Mouse (Mus musculus) inflammation-experienced regulatory T-cells, adult 6 months (primary cell): Measurements from ENCODE around the gene Arhgap19. TPM values are rescaled to one million over a fixed set of nuclear protein-coding genes. Genes with fewer than 3 reads are reported as not detected.
A peak's percentile ranks its signal among the peaks of the same experiment; 100 is the strongest.

ENCODE experiments used
- ATAC-seq: one replicate; pipeline ENCODE4 v1.8.0; 2017
- polyA plus RNA-seq, 3 experiments: library from polyadenylated mRNA; unstranded; fragments of 100-300 nt; shearing (Covaris generic); gene quantifications; one replicate each; pipeline ENCODE4 v1.2.1; 2017

Arhgap19 gene
- polyA plus RNA-seq, 3 experiments from 2014 or later = 2.7 to 21.2 (median 2.7) TPM

DNA sequence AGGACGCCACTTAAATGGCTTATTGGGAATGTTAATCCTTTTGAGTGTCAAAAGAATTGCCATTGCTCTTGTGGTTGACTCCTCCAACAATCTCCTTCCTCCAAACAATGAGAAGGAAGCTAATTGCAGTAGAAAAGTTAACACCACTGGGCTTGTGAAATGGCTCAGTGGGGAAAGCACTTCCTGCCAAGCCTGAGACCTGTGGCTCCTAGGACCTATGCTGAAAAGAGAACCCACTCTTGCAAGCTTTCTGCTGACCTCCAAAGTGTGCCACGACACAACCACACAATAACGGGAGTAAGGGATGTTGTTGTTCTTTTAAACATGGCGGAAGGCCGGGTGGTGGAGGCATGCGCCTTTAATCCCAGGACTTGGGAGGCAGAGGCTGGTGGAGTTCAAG lies 4.3 kb downstream of the Arhgap19 start:
- no peak for ATAC-seq

DNA sequence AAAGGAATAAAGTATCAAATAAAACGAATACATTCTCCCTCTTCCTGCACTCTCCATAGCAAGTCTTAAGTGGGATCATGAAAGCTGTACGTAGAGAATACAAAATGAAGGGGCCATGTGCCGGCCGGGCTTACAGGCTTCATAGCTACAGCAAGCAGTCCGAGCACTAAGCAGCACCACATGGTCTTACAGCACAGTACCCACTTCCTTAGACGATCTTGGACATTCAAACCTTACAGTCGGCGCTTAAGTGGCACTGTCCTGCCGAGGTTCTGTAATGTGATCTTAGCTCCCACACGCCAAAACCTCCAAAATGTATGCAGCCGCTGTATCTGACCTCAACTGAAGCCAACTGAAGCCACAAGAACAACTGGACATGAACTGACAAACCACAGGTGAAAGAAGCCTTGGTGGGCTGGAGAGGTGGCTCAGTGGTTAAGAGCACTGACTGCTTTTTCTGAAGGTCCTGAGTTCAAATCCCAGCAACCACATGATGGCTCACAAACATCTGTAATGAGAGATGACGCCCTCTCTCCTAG lies 5.0 kb downstream of the Arhgap19 start:
- no peak for ATAC-seq

DNA sequence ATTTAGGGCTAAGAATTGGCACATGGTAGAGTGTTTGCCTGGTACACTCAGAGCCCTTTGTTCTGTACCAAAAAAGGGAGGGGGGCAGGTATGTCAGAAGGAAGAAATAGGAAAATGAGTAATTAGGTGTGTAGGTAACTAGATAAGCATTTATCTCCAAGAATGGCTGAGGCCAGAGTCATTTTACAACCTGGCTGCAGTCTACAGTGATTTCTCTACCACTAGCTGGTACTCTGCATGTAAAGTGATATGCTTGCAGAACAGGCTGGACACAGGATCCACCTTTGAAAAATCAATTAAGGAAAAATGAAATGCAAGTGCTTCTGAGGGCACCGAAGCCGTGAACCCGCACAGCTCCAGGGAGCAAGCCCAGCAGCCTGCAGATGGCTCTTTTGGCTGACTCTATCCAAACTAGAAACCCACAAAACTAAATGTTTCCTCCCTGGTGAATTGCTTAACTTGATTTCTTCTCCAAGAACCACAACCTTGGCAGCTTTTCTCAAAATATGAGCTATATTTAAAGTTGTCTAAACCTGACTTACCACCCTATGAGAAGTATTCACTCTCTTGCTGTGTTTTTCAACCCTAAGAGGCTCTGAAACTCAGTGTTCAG lies 5.6 kb downstream of the Arhgap19 start:
- ATAC-seq = no peak

DNA sequence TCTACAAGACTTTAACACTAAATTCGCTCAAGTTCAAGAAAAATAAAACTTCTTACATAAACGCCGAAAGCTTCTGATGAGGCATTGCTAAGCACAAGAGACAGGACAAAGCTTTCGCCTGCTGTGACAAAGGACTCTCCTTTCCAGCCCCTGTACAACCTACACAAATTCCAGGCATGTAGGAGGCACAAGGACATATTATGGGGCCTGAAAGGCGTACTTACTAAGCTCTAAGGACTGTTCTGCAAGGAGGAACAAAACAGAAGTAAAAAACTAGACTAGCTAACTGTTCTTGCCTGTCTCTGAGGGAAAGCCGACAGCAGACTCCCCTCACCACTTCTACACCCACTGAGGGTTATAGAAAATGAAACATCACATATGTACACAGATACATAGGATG lies 6.9 kb downstream of the Arhgap19 start:
- no peak for ATAC-seq

DNA sequence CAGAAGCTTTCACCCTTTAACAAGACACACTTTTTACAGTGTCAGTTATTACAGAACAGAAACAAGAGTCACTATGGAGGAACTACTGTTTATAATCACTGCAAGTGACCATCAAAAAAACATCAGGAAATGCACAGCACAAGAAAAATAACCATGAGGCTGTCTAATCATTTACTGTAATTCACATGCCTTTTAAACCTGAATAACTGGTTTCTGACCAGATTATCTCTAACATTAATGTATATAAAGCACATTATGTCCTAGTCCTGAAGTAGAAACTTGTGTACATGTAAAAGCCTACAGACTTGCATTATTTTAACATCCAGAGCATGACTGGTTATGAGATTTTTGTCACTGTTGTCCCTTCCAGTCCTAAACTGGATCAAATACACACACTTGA lies 7.8 kb downstream of the Arhgap19 start:
- no peak for ATAC-seq

DNA sequence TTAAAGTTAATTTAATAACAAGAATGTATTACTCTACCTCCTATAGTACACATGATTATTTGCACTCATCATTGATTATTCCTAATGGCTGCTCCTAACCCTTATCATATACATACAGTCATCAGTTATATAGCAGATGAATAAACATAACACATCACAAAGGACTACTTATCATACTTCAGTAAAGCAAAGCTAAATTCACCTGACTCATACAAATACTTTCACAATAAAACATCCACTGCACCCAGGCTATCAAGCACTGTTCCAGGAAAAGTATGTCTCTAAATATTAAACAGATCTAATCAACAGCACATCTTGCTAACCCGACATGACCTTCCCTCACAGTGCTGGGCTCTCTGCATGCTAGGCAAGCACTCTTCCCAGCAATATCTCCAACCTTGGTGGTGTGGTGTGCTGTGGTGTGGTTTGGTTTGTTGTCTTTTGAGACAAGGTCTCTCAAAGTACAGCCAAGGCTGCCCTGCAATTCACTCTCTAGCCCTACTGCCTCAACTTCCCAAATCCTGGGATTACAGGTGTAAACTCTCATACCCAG lies 8.8 kb downstream of the Arhgap19 start:
- no peak for ATAC-seq

DNA sequence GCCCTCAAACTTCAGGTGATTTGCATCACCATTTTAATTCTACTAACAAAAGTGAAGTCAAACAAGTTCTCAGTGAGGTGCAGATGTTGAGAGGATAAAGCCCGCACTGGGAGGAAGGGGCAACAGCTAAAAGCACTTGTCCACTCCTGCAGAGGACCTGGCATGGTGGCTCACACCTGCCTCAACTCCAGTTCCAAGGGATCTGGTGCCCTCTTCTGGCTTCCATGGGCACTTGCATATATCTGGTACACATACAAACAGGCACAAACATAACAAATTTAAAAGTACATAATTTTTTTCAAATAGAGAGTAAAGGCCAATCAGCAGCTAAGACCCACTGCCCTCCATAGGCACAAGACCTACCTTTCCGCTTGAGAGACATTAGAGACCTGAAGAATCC lies 10.5 kb downstream of the Arhgap19 start:
- no peak for ATAC-seq

DNA sequence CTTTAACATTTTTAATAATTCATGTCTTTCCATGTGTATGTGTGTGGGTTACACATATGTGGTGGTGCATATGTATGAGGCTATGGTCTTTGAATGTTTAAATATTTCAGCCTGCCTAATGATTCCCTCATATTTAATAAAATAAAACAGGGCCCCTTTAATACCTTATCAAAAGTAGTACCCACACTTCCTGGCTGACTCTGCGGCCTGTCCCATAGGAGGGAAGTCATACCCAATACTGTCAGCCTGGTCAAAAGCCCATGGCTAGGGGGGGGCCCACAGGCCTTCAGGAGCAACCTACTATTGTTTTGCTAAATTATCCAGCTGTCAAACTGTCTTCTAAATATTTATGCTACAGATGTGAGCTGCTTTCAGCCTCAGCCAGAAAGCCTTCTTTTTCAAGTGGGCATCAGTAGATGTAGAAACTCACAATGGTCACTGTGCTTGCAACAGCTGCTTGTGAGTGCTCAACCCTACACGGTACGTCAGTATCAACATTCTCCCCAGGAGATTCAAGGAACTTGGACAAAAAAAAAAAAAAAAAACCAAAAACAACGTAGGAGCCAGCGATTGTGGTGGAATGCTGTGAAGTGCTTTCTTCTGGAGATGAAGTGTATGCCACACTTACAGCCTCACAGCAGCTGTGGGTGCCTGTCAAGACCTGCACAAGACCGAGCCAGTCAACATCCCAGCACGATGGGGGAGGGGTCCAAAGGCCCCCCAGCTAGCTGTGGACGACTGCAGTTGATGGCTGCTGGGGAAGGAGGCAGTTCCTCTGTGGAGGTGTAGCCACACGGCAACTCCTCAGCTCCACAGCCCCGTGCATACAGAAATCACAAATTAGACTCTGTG lies 12.5 kb downstream of the Arhgap19 start:
- ATAC-seq = no peak

DNA sequence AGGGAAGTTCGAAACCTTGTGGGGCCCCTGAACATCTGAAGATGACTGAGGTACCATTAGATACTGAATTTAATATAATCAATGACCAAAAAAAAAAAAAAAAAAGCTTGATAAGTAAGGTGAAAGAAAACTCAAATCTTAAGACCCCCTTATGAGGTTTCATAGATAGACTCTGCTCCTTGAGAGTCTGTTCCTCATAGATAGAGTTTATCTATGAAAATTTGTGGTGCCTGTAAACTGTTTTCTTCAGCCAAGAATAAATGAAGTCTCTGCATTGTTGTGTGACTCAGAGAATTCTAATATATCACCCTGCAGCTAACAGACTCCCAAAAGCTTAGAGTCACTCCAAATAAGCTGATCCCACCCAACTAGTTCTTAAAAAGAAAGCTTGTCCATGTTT lies 15.0 kb downstream of the Arhgap19 start:
- ATAC-seq = no peak

DNA sequence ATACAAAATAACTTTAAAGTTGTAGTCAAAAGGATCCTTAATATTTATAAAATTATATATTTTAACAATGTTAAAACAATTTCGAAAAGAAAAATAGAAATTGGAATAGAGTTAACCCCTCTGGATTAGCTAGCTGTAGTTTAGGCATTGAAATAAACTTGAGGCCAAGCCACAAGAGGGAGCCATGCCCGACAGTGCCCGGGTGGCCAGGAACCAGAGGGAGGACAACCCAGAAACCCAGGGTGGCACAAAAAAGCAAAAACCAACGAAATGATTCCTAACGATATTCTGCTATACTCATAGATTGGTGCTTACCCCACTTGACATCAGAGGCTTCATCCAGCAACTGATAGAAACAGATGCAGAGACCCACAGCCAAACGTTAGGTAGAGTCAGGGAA lies 24.3 kb downstream of the Arhgap19 start:
- ATAC-seq = no peak

DNA sequence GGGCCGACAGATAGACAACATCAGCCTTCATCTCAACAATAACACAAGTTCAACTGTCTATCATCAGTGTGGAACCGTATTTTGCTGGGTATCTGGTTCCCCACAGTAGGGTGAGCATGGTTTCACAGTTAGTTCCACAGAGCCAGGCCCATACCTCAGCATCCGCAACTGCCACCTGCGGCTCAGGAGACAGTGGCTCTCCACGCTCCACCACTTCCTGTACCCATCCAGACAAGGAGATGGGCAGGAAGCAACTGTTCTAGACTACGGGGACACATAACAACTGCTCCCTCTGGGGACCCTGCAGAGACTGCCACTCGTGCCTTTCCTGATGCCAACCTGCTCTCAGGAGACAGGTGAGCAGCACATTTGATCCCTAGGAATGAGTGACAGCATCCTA lies 33.1 kb downstream of the Arhgap19 start:
- peak; percentile 60 for ATAC-seq

DNA sequence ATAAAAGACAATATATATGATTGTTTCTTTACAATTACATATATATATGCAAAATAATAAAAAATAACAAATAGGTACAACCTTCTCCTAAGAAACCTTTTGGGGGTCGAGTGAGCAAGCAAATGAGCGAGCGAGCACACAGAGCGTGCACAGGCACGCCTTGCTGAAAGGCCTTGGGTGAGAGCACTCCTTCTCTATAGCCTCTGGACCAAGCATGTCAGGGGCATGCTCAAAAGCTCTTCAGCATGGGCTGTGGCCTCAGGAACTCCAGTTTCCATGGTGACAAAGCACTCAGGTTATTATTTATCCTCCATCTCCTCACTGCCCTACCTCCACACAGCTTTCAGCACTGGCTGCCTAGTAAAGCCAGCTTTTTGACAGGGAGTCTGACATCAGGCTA lies 35.2 kb downstream of the Arhgap19 start:
- ATAC-seq = no peak

DNA sequence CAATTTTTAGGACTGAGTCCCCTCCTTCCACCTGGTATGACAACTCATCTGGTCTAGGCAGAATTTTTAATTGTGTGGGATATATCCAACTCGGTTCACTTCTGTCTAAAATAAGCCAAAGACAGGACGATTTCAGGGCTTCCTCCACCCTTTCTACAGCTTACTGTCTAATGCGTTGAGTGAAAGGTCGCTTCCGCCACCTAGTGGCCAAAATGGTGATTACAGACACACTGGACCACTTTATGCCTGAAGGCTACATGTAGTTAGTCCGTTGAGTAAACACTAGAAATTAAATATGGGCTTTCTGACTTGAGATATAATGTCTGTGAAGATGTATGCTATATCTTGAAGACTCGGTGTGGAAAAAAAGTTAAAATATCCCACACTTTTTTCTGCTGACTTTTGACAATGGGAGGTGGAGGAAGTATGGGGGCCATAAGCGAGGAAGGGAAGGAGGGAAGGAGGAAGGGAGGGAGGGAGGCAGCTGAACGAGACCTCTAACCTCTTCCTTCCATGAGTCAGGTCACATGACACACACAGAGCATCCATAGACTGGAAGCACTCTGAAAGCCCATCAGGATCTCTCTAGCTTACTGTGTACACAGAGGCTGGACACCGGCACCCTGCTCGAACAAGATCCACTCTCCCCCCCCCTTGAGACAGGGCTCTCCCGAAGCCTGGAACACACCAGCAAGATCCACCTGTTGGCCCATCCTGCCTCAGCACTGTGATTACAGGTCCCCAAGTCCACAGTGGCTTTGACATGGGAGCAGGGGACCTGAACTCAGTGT lies 37.8 kb downstream of the Arhgap19 start:
- ATAC-seq = no peak

DNA sequence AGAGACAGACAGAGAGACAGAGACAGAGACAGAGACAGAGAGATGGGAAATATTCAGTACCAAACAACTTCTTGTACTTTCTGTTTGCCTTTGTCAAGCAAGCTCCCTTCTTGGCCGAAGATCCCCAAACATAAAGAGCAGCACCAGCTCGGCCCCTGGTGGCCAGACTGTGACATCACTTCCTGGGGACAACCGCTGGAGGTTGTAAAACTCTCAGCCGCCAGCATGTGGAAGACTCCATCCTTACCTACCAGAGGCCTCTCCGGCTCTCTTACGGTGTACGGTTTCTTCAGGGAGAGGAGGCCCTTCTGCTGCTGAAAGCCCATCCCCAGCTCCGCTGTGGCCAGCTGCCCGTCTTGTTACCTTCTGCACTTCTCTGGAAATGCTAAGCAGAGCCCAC lies 40.3 kb downstream of the Arhgap19 start:
- no peak for ATAC-seq

DNA sequence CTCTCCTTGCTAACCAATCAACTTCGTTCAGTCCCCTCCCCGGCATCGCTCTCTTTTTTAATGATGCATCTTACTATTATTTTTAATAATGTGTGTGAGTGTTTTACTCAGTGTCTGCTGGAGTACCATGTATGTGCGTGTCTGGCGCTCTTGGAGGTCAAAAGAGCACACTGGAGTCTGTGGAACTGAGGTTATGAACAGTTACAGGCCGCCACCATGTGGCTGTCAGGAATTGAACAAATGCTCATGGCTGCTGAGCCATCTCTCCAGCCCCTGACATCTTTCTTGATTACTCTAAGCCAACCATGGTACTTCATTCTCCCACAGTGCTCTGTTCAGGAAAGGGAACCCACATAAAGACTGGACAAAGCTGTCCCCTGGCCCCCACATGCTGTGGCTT lies 42.1 kb downstream of the Arhgap19 start:
- no peak for ATAC-seq

DNA sequence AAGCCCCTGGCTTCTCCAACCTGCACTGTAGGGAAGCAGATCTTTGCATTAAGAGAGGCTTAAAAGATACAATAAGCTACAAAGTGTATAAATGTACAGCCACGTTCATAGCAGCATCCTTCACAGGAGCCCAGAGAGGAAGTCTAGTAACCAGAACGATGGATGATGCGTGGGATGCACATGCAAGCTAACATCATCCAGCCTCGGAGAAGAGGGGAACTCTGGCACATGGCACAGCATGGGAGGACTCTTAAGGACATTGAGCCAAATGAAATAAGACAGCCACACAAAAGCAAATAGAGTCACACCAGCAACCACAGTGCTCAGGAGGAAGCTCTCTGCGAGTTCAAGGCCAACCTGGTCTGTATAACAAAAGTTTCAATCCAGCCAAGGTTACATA lies 42.6 kb downstream of the Arhgap19 start:
- no peak for ATAC-seq

DNA sequence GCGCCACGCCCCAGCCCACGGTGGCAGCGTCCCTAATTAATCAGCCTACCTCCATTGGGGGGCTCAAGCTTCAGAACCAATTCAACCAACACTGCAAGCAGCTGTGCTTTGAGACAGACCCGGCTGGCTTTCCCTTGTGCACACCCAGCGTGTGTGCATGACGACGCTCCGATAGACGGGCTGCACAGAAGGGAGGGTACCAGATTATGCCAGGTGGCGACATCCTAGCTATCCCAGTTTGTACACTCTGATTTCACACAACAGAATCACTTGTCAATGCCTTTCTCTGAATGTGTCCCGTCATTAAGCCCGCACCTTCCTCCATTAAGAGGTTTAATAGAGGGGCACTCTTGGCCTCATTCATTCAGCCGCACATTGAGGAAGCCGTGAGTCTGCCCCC lies 47.1 kb downstream of the Arhgap19 start:
- ATAC-seq = no peak

DNA sequence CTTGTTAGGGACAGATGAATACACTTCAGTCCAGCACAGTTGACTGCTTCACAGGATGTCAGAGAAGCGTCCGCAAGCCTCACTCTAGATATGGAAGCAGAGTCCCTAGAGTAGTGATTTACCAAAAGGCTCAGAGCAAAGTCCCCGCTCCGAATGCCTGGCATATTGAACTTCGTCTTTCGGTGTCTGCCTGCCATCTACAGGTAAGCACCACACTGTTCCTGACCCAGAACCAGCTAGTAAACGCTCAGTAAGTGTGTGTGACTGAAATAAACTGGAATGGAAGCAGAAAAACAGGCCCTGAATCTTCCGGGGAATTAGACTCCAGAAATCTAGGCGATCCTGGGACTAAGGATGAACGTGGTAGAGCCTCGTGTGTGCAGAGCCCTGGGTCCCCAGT lies 49.9 kb downstream of the Arhgap19 start:
- ATAC-seq = no peak

DNA sequence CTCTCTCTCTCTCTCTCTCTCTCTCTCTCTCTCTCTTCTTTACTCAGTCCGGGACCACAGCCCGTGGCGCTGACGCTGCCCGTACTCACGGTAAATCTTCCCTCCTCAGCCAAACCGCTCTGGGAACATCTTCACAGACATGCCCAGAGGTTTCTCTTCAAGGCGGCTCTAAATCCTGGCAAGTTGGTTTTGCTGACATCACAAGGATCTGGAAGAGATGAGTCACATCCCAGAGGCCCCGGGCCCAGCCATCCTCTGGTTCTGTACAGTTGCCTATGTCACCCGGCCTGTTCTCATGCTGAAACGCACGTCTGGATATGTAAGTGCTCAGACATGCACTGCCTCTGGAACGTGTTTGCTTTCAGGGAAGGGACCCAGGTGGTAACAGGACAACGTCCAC lies 54.4 kb downstream of the Arhgap19 start:
- no peak for ATAC-seq

DNA sequence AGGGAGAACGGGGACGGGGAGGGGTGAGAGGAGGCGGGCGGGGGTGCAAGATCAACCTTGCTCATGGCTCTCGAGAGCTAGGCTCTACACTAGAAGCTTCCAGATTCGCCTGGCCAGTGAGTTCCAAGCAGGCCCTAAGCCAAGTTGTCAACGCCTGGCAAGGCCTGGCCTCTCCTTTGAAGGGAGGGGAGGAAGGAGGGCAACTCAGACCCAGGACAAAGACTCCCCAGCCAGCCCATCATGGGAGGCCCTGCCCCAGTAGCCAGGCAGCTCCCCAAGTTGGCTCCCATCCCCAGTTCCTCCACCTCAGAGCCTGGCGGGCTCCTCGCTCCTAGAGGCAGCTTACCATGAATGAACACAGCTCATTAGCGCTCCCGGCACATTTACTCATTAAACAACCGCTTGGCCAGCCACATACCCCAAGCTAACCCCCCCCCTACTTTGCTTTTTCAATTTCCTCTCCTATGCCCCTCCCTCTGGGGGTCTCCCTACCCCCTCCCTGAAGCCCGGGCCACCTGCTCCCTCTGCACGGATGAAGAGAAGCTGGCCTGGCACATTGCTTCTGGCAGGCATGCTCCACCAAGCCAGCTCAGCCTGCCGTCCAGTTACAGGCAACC lies 55.8 kb downstream of the Arhgap19 start:
- ATAC-seq = no peak

DNA sequence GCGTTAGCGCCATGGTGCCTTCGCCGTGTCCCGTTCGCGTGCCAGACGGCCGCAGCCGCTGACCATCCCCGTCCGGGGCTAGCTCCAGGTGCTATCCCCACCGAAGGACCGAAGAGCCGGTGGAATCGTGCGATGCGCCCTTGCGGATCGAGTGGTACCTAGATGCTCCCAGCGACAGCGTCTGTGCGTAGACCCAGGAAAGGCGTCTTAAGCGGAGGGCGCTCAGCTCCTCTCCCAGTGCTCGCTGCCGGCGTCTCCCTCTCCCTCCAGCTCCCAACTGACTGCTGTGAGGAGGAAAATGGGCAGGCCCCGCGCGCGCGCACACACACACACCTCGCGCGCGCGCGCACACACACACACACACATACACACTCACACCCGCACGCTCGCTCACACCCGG lies 58.5 kb downstream of the Arhgap19 start, which contains the start of gene Slit1:
Slit1 (minus strand) TSS at position 270 of the 400 bp plus-strand sequence.
- ATAC-seq = no peak

DNA sequence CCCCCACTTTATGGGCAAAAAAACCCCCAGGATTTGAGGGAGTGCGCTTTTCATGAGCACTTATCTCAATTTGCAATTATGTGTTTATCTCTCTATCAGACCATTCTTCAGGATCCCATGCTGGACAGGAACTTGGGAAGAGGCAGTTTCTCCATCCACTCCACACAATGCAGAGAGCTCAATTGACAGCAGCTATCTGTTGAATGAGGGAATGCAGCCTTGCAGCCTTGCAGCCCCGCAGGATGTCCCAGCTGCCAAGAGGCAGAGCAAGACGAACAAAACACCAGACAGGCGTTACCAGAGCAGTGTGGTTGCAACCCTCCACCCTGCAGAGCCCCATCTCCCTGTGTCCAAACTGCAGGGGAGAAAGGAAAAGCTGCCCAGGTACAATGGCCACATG lies 63.0 kb downstream of the Arhgap19 start:
- ATAC-seq = no peak

DNA sequence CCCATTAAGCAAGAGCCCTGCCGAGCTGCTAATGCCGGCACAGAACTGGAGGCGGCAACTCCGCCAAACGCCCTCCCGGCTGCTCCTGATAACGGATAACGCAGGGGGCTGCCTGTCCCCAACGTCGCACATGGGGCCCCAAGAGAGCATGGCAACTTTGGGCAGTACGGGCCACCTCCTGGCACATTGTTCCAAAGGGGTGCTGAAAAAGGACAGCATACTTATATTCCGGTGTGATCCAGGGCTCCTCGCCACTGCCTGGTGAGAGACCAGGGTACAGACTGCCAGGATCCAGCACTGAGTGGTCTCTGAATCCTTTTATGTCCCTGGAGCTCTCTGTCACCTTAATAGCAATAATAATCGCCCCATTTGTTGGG lies 63.4 kb downstream of the Arhgap19 start:
- ATAC-seq = no peak
